Mouse (Mus musculus) heart, embryonic 10.5 days (tissue): Measurements from ENCODE around the gene Ift43. TPM values are rescaled to one million over a fixed set of nuclear protein-coding genes. Genes with fewer than 3 reads are reported as not detected.

ENCODE experiments used
- DNase-seq: peaks from one replicate; pipeline ENCODE4 v3.0.0-alpha.2; 2017; ENCODE audit warnings: low spot score
- H3K27ac ChIP-seq: fragments of 300-500 bp; sonication (generic); 2 replicates; pipeline ENCODE4 v1.5.1; 2016; ENCODE audit warnings: mild to moderate bottlenecking
- H3K27me3 ChIP-seq: fragments of 300-500 bp; sonication (generic); 2 replicates; pipeline ENCODE4 v1.6.1; 2016; ENCODE audit warnings: mild to moderate bottlenecking; ENCODE audit not compliant: poor library complexity, insufficient read depth, severe bottlenecking
- H3K36me3 ChIP-seq: fragments of 300-500 bp; sonication (generic); 2 replicates; pipeline ENCODE4 v1.6.1; 2016; ENCODE audit warnings: mild to moderate bottlenecking, moderate library complexity
- H3K4me1 ChIP-seq: fragments of 300-500 bp; sonication (generic); 2 replicates; pipeline ENCODE4 v1.6.1; 2016; ENCODE audit warnings: mild to moderate bottlenecking
- H3K4me3 ChIP-seq: fragments of 300-500 bp; sonication (generic); 2 replicates; pipeline ENCODE4 v1.5.1; 2016; ENCODE audit warnings: mild to moderate bottlenecking, moderate library complexity
- H3K9me3 ChIP-seq: fragments of 300-500 bp; sonication (generic); 2 replicates; pipeline ENCODE4 v1.6.1; 2016; ENCODE audit warnings: mild to moderate bottlenecking, moderate library complexity
- WGBS: fragments of 180-500 bp; shearing (Covaris S2); methylation state at CpG from one replicate; pipeline ENCODE4 v1.1.7; 2016; 5-methylcytosine and 5-hydroxymethylcytosine counted together
- polyA plus RNA-seq: library from polyadenylated mRNA; unstranded; fragments of >200 nt; fragmentation: Nextera tagmentation; extraction: Ambion mirVana; gene quantifications from 2 replicates; pipeline ENCODE4 v1.2.1, GENCODE M21; 2016

Gene Ift43
- polyA plus RNA-seq, 1 experiment from 2014 or later: 104 TPM

DNA sequence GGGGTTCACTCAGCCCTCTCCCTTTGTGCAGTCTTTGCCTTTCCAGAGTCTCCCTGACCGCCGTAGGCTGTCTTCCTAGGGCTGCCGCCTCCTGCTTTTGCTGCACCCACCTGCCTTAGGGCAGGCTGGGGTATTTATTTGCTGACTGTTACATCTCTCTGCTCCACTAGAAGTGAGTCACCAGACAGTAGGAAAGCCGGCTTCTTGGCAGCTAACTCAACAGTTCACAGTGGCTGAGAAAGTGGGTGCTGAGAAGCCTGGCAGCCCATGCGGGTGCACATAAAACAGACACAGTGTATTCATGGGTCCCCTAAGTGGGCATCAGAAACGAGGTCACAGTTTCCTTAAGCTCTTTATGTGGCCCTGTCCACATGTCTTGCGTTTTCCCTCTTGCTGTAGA, 3.5 kb downstream of the Ift43 start:
- WGBS: 89% methylated on average over 7 of the region's 7 CpGs
- H3K27ac ChIP-seq: no peak overlapping the region; the same call in 1 of the 2 replicates

GRCm38 (mm10) chr12:86086550-86086949, 4.2 kb downstream of the Ift43 start:
- no peaks in the 10 kb centered on the region for H3K9me3 ChIP-seq
- peaks cover 40% of the 10 kb centered on the region for H3K36me3 ChIP-seq
- H3K27me3 ChIP-seq: no peaks in the 10 kb centered on the region
- no peak overlapping the region for H3K27ac ChIP-seq
- DNase-seq: no peak
- H3K4me1 ChIP-seq: peaks cover 40% of the 10 kb centered on the region
- no peak overlapping the region for H3K4me3 ChIP-seq
- 66% methylated on average over 8 of the region's 8 CpGs for WGBS

More for the DNA sequence above, 3.5 kb downstream of the Ift43 start:
- H3K36me3 ChIP-seq: peaks cover 40% of the 10 kb centered on the region
- no peaks in the 10 kb centered on the region for H3K9me3 ChIP-seq
- H3K4me1 ChIP-seq: peaks cover 33% of the 10 kb centered on the region
- 0 out of 2 replicates have a peak, but pooled peaks cover 4% of the 10 kb centered on the region for H3K27me3 ChIP-seq
- no peak overlapping the region for H3K4me3 ChIP-seq
- DNase-seq: no peak

DNA sequence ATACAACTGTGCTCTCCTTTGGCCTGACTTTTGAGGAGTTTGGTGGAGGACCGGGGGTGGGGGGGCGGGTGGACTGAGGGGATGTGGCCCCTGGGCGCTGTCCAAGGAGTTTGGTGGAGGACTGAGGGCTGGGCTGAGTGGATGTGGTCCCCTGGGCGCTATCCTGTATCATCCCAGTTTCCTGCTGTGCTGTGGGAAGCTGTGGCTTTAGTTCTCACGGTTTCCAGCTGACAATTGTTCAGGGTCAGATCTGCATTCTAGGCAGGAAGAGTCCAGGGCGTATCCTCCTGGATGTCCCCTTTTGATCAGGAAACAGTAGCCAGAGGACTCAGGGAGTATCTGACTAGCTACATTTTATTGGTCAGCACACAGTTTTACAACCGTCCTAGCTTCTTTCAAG, 5.7 kb downstream of the Ift43 start:
- H3K9me3 ChIP-seq: no peaks in the 10 kb centered on the region
- H3K27me3 ChIP-seq: no peaks in the 10 kb centered on the region
- DNase-seq: no peak
- peaks cover 47% of the 10 kb centered on the region for H3K4me1 ChIP-seq
- H3K36me3 ChIP-seq: peaks cover 40% of the 10 kb centered on the region
- no peak overlapping the region for H3K4me3 ChIP-seq
- 56% methylated on average over 7 of the region's 7 CpGs for WGBS
- H3K27ac ChIP-seq: peak overlapping the region; percentile 67

GRCm38 (mm10) chr12:86090764-86091163, 8.4 kb downstream of the Ift43 start:
- DNase-seq: no peak
- H3K27ac ChIP-seq: peak overlapping the region; percentile 83; the same call in 1 of the 2 replicates
- peaks cover 44% of the 10 kb centered on the region for H3K4me1 ChIP-seq
- H3K36me3 ChIP-seq: peaks cover 43% of the 10 kb centered on the region
- H3K9me3 ChIP-seq: no peaks in the 10 kb centered on the region
- H3K27me3 ChIP-seq: no peaks in the 10 kb centered on the region
- WGBS: 60% methylated on average over 4 of the region's 4 CpGs
- no peak overlapping the region for H3K4me3 ChIP-seq

GRCm38 (mm10) chr12:86091601-86092132, 9.3 kb downstream of the Ift43 start:
- Histone ChIP-seq H3K4me1 (peaks cover 38% of the 10 kb centered on the region), H3K9me3 (no peaks in the 10 kb centered on the region), H3K36me3 (peaks cover 39% of the 10 kb centered on the region), H3K27ac (peak overlapping the region; percentile 83), H3K27me3 (no peaks in the 10 kb centered on the region), H3K4me3 (0 out of 2 replicates have a peak overlapping the region, but pooled peaks have one; percentile 6)
- no peak for DNase-seq
- WGBS: 33% methylated on average over 18 of the region's 18 CpGs

- H3K27ac ChIP-seq: no peak overlapping the region
- WGBS: 72% methylated on average over 4 of the region's 4 CpGs
- H3K4me3 ChIP-seq: no peak overlapping the region
These were observed 11.7 kb downstream of the Ift43 start for GRCm38 (mm10) chr12:86094075-86094474.

DNA sequence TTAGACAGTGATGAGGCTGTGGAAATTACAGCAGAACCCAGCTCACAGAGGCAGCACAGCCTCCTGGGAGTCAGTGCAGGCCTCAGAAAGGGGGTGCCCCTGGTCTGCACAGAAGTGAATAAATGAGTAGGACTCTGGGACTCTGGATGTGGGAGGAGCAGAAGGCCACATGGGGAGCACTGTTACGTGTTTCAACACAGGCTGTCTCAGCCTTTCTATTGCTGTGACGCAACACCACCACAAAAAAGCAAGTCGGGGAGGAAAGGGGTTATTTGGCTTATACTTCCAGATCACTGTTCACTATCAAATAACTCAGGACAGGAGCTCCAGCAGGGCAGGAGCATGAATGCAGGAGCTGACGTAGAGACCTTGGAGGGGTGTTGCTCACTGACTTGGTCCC, 13.5 kb downstream of the Ift43 start:
- WGBS: 95% methylated on average over 4 of the region's 4 CpGs
- Histone ChIP-seq H3K27ac (no peak overlapping the region), H3K27me3 (no peaks in the 10 kb centered on the region), H3K36me3 (peaks cover 16% of the 10 kb centered on the region; the same call in 1 of the 2 replicates), H3K4me1 (peaks cover 35% of the 10 kb centered on the region), H3K4me3 (no peak overlapping the region), H3K9me3 (no peaks in the 10 kb centered on the region)
- no peak for DNase-seq

More at GRCm38 (mm10) chr12:86094075-86094474, 11.7 kb downstream of the Ift43 start:
- H3K9me3 ChIP-seq: no peaks in the 10 kb centered on the region
- H3K27me3 ChIP-seq: no peaks in the 10 kb centered on the region
- H3K4me1 ChIP-seq: peaks cover 37% of the 10 kb centered on the region
- H3K36me3 ChIP-seq: peaks cover 25% of the 10 kb centered on the region
- no peak for DNase-seq

GRCm38 (mm10) chr12:86097781-86098180, 15.4 kb downstream of the Ift43 start:
- WGBS: 63% methylated on average over 11 of the region's 11 CpGs
- peak overlapping the region; percentile 71; the same call in 1 of the 2 replicates for H3K27ac ChIP-seq
- no peaks in the 10 kb centered on the region for H3K27me3 ChIP-seq
- peaks cover 29% of the 10 kb centered on the region for H3K4me1 ChIP-seq
- H3K9me3 ChIP-seq: no peaks in the 10 kb centered on the region
- DNase-seq: no peak
- no peak overlapping the region for H3K4me3 ChIP-seq
- peaks cover 16% of the 10 kb centered on the region; the same call in 1 of the 2 replicates for H3K36me3 ChIP-seq

DNA sequence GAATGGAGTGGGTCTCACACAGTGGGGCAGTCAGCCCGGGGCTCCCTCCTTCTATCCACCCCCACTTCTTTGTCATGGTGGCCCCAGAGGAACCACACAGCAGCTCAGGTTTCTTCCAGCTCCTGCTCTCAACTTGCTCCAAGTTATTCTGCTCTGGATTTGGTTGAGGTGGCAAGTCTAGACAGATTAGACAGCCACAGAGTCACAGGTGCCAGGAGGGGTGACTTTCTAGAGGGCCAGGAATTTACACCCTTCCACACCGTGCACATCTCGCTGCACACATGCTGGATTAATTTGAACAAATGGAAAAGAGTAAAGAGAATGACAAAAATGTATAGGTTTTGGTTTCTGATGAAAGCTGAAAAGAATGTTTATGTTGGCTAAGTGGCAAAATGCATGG, 18.4 kb downstream of the Ift43 start:
- Histone ChIP-seq H3K27ac (peak overlapping the region; percentile 79), H3K36me3 (peaks cover 9% of the 10 kb centered on the region; the same call in 1 of the 2 replicates), H3K27me3 (no peaks in the 10 kb centered on the region), H3K4me3 (no peak overlapping the region), H3K9me3 (no peaks in the 10 kb centered on the region), H3K4me1 (peaks cover 55% of the 10 kb centered on the region)
- no peak for DNase-seq
- whole genome bisulfite sequencing: 83% methylated on average over 3 of the region's 3 CpGs

- no peak overlapping the region for H3K4me3 ChIP-seq
- 0 out of 2 replicates have a peak, but pooled peaks cover 3% of the 10 kb centered on the region for H3K36me3 ChIP-seq
- H3K9me3 ChIP-seq: no peaks in the 10 kb centered on the region
- H3K27ac ChIP-seq: peak overlapping the region; percentile 62
- no peaks in the 10 kb centered on the region for H3K27me3 ChIP-seq
- 76% methylated on average over 8 of the region's 8 CpGs for WGBS
- no peak for DNase-seq
- H3K4me1 ChIP-seq: peaks cover 61% of the 10 kb centered on the region
These were observed 20.3 kb downstream of the Ift43 start for GRCm38 (mm10) chr12:86102686-86103085.

- no peak overlapping the region for H3K4me3 ChIP-seq
- H3K4me1 ChIP-seq: peaks cover 56% of the 10 kb centered on the region
- H3K27ac ChIP-seq: peak overlapping the region; percentile 94
- no peak for DNase-seq
- H3K36me3 ChIP-seq: peaks cover 5% of the 10 kb centered on the region; the same call in 1 of the 2 replicates
- WGBS: 60% methylated on average over 11 of the region's 11 CpGs
- H3K27me3 ChIP-seq: no peaks in the 10 kb centered on the region
- H3K9me3 ChIP-seq: no peaks in the 10 kb centered on the region
These were observed 21.1 kb downstream of the Ift43 start for GRCm38 (mm10) chr12:86103391-86103790.

- Histone ChIP-seq H3K4me1 (peaks cover 56% of the 10 kb centered on the region), H3K27ac (peak overlapping the region; percentile 94), H3K9me3 (no peaks in the 10 kb centered on the region), H3K4me3 (no peak overlapping the region), H3K27me3 (no peaks in the 10 kb centered on the region), H3K36me3 (peaks cover 9% of the 10 kb centered on the region; the same call in 1 of the 2 replicates)
- no peak for DNase-seq
- 49% methylated on average over 8 of the region's 8 CpGs for WGBS
These were observed 21.5 kb downstream of the Ift43 start for GRCm38 (mm10) chr12:86103852-86104251.

- WGBS: 45% methylated on average over 11 of the region's 11 CpGs
- H3K36me3 ChIP-seq: peaks cover 6% of the 10 kb centered on the region; the same call in 1 of the 2 replicates
- H3K27me3 ChIP-seq: no peaks in the 10 kb centered on the region
- H3K4me3 ChIP-seq: 0 out of 2 replicates have a peak overlapping the region, but pooled peaks have one; percentile 23
- no peaks in the 10 kb centered on the region for H3K9me3 ChIP-seq
- H3K27ac ChIP-seq: peak overlapping the region; percentile 94
- peak; percentile 93 for DNase-seq
- H3K4me1 ChIP-seq: peaks cover 56% of the 10 kb centered on the region
These were observed 22.0 kb downstream of the Ift43 start for GRCm38 (mm10) chr12:86104297-86104696.
